Mouse (Mus musculus) thymus, postnatal 10 days (tissue): Measurements from ENCODE around the gene Ctrc.
A peak's percentile ranks its signal among the peaks of the same experiment; 100 is the strongest.

ENCODE experiments used
- DNase-seq, 2 experiments: peaks; one replicate each; pipeline ENCODE4 v3.0.0; 2021; ENCODE audit warnings: low spot score in 2 of 2

Gene Ctrc

GRCm38 (mm10) chr4:141867498-141867897 is 21.3 kb upstream of the Ctrc start:
- DNase-seq, result no peak

GRCm38 (mm10) chr4:141866933-141867490 is 20.9 kb upstream of the Ctrc start:
- no peak for DNase-seq

- DNase-seq, result no peak
Measured at GRCm38 (mm10) chr4:141865600-141865999, 19.4 kb upstream of the Ctrc start.

- DNase-seq, result no peak
Measured at GRCm38 (mm10) chr4:141865006-141865405, 18.8 kb upstream of the Ctrc start.

DNA sequence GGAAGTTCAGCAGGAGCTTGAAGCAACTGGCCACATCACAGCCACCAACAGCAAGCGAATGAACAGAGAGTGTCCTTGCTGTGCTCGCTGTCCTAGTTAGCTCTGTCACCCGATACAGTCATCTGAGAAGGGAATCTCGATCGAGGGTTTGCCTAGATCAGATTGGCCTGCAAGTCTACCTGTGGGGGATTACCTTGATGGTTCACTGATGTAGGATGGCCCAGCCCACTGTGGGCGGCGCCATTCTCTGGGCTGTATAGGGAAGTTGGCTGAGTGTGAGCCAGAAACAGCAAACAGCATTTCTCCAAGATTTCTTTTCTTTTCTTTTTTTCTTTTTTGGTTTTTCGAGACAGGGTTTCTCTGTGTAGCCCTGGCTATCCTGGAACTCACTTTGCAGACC is 18.3 kb upstream of the Ctrc start:
- DNase-seq, result no peak

DNA sequence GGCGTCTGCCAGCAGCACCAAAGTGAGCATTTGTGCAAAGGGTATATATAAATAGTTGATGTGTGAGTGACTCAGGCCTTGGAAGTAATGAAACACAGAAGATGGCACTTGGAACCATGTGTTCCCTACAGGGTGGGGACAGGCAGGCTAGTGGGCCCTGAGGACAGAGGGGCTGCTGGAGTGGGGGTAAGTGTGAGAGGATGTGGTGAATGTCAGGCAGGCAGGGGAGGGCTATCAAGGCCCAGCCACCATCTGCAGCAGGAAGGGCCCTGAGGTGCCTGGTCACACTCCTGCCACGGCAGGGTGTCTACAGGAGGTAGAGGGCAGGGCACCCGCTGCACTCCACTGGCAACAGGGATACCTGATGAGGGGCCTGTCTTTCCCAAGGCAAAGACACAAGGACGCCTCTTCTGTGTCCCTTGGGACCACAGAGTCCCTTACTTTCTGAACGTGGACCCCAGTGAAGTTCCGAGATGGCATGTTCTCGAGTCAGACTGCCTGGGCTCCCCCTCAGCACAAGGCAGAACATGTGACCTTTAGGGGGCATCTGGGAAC is 17.6 kb upstream of the Ctrc start:
- DNase-seq, result no peak

- DNase-seq, result no peak
Measured at GRCm38 (mm10) chr4:141862867-141863266, 16.7 kb upstream of the Ctrc start.

DNA sequence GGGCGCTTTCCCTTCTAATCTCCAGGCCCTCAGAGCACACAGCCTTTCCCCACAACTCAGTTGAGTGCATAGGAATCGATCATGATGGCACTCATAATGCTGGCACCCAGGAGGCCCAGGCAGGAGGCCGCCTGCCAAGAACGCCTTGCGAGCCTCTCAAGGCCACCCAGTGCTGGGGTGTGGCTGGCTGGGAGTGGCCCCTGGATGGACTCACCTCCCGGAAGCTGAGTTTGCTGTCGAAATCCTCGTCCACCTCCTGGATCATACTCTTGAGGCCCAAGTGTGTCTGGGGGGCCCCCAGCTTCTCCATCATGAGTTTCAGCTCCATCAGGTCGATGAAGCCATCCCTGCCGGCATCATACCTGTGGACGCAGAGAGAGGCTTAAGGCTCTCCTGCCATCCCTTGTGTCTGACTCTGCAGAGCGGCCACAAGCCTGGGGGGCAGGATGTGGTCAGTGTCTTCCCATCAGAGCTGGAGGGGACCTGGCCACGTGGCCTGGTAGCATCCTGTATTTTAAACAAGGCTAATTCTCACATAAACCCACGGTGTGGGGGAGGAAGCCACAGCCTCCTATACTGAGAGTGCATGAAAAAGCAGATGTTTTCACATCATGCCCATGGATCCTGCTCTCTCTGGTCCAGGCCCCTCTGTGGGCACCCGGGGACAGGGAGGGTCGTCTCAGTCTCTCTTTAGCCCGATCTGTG is 15.6 kb upstream of the Ctrc start:
- no peak for DNase-seq

DNA sequence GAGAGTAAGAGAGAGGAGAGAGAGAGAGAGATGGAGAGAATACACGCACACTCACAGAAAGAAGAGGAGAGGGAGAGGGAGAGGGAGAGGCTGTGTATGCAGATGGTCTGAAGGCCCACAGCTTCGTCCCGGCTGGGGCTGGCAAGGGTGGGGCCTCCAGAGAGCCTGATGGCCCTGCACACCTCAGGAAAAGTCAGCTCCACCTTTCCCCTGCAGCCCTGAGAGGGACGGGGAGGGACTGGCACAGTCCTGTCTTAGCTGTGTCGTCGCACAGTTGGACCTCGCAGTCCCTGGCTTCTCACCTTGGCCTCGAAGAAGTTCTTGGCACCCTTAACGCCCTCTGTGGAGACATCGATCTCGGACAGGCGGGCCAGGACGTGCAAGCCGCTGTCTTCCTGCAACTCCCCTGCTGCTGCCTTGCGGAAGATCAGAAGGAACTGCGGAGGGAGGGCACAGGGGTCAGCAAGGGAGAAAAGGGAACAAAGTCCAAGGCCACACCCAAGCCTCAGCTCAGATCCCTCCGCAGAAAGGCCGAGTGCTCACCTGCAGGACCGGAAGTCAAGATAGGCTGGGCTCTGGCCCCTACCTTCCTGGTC is 14.2 kb upstream of the Ctrc start:
- no peak for DNase-seq

- no peak for DNase-seq
Measured at GRCm38 (mm10) chr4:141859351-141859750, 13.2 kb upstream of the Ctrc start.

GRCm38 (mm10) chr4:141858501-141858900 is 12.3 kb upstream of the Ctrc start:
- DNase-seq, result no peak

GRCm38 (mm10) chr4:141857422-141857930 is 11.3 kb upstream of the Ctrc start:
- DNase-seq, result peak; percentile 34 to 71

- peak in 1 of 2 experiments; percentile 54 for DNase-seq
Measured at GRCm38 (mm10) chr4:141853437-141853836, 7.3 kb upstream of the Ctrc start.

DNA sequence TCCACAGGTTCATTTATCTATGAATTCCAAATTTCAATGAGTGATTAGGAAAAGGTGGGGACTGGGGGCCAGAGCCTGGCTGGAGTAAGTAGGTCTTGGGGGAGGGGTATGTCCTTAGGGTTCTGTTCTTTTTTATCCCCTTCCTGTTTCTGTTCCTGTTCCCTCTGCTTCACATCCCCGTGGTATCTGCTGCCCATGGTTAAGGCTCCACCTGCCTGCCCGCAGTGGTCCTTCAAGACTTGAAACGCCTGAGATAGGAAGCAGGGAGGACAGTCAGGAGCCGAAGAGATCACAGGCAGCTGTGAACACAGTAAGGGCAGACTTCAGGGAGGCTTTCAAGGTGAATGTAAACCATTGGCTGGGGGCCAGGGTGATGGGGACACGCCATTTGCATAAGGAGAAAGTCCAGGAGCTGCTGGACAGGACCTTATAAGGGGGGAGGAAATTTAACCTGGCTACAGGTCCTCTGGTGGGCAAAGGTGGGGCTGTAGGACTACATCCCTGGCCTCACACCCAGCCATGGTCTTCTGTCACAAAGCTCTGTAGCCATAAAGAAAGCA is 11.5 kb downstream of the Ctrc start:
- DNase-seq, result no peak

GRCm38 (mm10) chr4:141833911-141834310 is 12.2 kb downstream of the Ctrc start:
- DNase-seq, result no peak

DNA sequence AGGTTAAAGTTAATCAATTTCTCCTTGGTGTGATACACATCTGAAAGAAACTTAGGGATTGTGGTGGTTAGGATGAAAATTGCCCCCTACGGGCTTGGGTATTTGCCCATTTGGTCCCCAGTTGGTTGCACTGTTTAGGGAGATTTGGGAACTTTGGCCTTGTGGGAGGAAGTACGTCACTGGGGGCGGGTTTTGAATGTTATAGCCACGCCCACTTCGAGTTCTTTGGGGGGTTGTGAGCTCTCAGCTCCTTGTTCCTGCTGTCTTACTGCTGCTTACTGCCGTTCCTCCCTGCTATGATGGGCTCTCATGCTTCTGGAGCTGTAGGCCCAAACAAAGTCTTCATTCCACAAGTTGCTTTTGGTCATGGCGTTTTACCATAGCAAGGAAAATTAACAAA is 14.8 kb downstream of the Ctrc start:
- DNase-seq, result no peak

DNA sequence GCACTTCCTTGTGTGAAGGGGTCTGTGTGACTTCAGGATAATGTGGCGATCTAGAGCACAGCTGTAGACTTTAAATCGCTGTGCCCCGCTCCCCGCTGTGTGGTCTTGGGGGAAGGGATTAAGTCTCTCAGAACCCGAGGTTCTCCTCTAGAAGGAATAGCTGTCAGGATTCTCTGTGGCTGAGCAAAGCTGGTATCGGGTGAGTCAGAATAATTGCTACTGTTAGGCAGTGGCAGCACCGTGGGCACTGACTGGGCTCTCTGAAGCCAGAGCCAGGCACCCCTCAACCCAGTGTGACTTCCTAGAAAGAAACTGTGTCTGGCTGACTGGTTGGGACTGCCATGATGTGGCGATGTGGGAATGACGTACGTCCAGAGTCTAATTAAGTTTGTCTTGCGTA is 15.8 kb downstream of the Ctrc start:
- no peak for DNase-seq

DNA sequence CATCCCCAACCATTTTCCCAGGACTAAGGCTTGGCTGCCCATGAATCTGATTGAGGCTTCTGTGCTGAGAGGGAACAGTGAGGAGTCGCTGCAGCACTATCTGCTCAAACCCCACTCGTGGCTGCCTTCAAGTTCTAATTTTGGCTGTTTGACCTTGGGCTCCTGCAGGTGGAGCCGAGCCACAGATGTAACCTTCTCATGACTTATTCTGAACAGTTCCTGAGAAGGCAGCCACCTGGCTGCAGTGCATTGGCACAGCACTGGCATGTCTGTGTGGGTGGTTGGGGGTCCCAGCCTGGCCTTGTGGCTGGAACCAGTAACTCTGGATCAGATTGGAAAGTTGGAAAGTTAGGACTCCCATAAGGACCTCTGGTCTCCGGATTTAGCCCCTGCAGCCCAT is 18.0 kb downstream of the Ctrc start:
- DNase-seq, result no peak

- DNase-seq, result no peak
Measured at GRCm38 (mm10) chr4:141827401-141827800, 18.8 kb downstream of the Ctrc start.

DNA sequence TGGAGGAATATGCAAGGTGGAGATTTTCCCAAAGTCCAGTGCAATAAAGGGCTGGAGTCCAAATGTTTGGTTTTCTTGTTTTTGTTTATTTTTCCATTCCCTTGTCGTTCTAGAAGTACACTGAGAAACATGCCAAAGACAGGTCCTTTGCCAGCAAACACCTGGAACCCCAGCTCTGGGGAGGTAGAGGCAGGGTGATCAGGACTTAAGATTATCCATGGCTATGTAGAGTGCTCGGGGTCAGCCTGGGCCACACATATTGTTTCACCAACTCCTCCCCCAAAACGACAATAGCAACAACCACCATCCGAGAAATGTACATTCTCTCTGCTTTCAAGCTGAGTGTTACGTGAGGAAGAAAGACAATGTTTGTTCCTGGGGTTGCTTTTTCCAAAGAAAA is 20.1 kb downstream of the Ctrc start, which contains the start of gene Cela2a:
Cela2a (minus strand) TSS at position 101 of the 400 bp plus-strand sequence.
- no peak for DNase-seq

GRCm38 (mm10) chr4:141822979-141823378 is 23.2 kb downstream of the Ctrc start:
- DNase-seq, result no peak

DNA sequence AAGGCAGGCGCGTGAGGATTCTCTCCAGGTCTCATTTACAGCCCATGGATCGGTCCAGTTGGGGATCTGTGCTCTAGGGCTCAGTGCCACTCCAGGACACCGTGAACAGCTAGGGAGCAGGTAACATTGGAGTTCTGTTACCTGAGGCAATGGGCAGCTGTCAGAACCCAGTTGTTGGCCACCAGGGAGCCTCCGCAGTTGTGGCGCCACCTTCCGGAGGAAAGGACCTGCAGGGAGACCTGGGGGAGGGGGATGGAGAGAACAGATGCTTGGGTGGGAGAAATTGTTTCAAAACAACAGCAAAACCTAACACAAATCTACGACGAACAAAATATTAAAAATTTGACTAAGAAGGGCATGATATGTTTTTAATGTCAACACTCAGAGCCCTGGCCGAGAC is 24.1 kb downstream of the Ctrc start:
- peak in 1 of 2 experiments; percentile 23 for DNase-seq
